Mouse (Mus musculus) heart, adult 2 months (tissue): ENCODE results near the gene Jtb.

Experiments used
- CTCF ChIP-seq: fragments of 200-600 bp; IDR thresholded peaks from 2 replicates; pipeline ENCODE4 v1.8.1; 2022; ENCODE audit warnings: antibody characterized with exemption, mild to moderate bottlenecking, moderate library complexity
- EP300 ChIP-seq: fragments of 200-500 bp; IDR thresholded peaks from 2 replicates; pipeline ENCODE4 v1.6.1; 2011; ENCODE audit warnings: low read depth, low read length, control low read depth; ENCODE audit not compliant: insufficient read depth
- POLR2A ChIP-seq: fragments of 200-500 bp; IDR thresholded peaks from 2 replicates; pipeline ENCODE4 v1.6.1; 2011; ENCODE audit warnings: mild to moderate bottlenecking, low read depth, low read length, control low read depth; ENCODE audit not compliant: insufficient read depth

GRCm38 (mm10) chr3:90250791-90251190 lies 19.4 kb downstream of the Jtb start:
- TF ChIP-seq CTCF = no peak
- no peak for TF ChIP-seq EP300
- no peak for TF ChIP-seq POLR2A
